Mouse (Mus musculus) left cerebral cortex, postnatal 36 days (tissue): ENCODE measurements around the gene Gpr39. TPM values are rescaled to one million over a fixed set of nuclear protein-coding genes. Genes with fewer than 3 reads are reported as not detected.
"Not testable (repeated sequence)": the region's sequence is repeated elsewhere in the genome, so short reads cannot be mapped to it uniquely, and the experiment has no call there.

Source experiments
- DNase-seq, 2 experiments: peaks; one replicate each; pipeline ENCODE4 v3.0.0; 2021 to 2022; ENCODE audit warnings: low spot score in 2 of 2, mixed read lengths in 1 of 2
- intact Hi-C: fragments of 180-260 bp; cut with DNase I; formaldehyde crosslinking; loops from one replicate; pipeline ENCODE4 v1.15.1; 2025
- total RNA-seq, 2 experiments: library from RNA; stranded (reverse); gene quantifications; 2 replicates each; pipeline ENCODE4 v1.2.3; 2021

The Gpr39 gene
- not detected for total RNA-seq

DNA sequence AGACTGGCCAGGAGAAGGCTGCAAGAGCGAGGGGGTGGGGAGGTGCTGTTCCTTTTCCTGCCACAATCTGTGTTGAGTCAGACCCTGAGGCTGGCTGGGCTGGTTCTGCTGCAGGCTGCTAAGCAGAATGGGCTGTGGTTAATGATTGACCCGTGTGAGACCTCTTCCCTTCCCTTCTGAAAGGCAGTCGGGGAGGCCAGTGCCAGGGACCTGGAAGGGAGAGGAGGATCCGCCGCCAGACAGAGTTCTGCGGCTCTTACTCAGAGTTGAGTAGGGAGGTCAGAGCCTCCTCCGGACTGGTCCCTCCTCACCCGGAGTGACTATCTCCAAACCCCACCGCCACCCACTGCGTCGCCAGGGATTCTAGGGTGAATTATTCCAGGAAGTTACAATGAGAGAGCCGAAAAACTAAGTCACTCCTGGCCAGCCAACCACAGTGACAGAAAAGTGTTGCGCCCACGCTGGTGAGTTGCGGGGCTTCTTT lies at the start of gene Gpr39:
Gene Gpr39 (plus strand): TSS at position 206 of the 484 bp plus-strand sequence.
- intact Hi-C loops = no loop called here

DNA sequence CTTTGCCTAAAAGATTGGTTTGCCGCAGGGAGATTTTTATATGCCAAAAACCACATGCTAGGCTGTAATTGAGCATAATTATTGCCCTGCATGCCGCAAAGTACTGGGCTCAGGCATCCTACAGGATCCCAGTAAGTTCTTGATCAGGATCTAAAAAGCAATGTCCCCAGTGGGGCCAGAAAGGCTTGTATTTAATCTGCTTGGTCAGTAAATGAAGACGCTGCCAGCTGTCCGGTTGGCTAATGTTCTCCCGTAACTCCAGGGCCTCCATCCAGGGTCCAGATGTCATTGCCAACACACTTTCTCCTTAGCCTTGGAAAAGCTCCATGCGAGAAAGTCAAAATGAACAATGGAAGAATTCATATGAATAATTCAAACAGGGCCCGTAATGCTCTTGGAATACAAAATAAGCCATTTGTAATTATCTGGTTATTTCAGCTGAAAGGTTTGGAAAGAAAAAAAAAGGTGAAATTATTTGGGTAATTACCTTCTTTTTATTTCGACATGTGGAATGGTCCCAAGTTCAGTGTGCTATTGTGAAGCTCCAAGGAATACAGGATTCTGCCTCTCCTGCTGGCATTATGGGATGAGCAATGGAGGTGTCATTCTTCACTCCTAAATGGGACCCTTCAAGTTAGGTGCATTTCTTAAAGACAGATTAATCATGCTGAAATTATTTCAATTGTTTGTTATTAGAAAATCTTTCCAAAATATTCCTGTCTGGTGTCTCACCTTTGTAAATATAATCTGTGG lies 37.1 kb upstream of the Gpr39 start:
- intact Hi-C loops = no loop called here
- no peak for DNase-seq

More for the DNA sequence above, at the start of gene Gpr39:
- no peak for DNase-seq

DNA sequence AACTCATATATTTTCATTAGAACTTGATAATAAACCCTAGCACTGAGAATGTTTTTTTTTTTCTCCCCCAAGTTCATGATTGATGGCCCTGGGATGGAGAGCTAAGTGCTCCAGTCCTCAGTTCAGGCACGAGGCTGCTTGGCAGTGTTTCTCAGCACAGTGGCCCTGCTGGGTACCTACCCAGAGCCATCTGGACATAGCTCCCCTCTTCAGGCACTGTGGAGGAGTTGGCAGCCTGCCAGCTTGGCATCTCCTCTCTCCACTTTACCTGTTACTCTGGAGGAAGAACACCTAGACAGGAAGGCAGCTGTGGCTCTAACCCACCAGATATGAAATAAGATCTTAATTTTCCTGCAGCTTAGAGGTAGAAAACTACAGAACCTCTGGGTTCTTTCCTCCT lies 33.2 kb upstream of the Gpr39 start:
- intact Hi-C loops = no loop called here
- DNase-seq = no peak

DNA sequence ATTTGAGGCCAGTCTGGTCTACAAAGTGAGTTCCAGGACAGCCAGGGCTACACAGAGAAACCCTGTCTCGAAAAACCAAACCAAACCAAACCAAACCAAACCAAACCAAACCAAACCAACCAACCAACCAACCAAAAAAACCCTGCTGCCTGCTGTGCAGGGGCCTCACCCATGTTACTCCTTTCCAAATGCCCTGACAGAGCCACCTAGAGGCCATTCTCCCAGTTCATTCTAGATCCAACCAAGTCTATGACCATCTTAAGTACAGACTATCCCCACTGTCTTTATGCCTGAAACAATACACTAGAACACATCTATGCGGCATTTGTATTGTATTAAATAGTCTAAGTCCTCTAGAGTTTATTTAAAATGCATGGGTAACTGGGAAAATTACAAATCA lies 30.0 kb upstream of the Gpr39 start:
- intact Hi-C loops, DNase-seq: not testable (repeated sequence)

GRCm38 (mm10) chr1:125648011-125648410 lies 28.8 kb upstream of the Gpr39 start:
- no peak for DNase-seq

GRCm38 (mm10) chr1:125649056-125649455 lies 27.7 kb upstream of the Gpr39 start:
- intact Hi-C loops = no loop called here

More at GRCm38 (mm10) chr1:125648011-125648410, 28.8 kb upstream of the Gpr39 start:
- intact Hi-C loops = no loop called here

GRCm38 (mm10) chr1:125652836-125653594 lies 23.8 kb upstream of the Gpr39 start:
- intact Hi-C loops = no loop called here
- no peak for DNase-seq

More at GRCm38 (mm10) chr1:125649056-125649455, 27.7 kb upstream of the Gpr39 start:
- no peak for DNase-seq

DNA sequence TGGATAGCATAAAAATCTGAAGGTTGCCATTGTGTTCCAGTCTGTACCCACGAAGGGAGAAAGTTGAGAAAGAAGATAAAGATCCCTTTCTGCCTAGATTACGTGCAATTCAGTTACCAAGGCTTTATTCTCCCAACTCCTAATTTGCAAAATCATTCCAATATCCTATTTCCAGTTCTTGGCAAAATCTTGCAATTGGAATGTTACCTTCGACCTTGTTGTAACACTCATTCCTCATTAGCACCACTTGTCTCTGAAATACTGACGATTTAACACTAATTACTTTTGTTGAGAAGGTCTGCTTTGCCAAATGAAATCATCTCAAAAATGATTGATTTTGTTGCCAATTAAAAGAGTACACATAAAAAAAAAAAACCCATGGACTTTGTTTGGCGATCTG lies 19.4 kb upstream of the Gpr39 start:
- DNase-seq = no peak
- intact Hi-C loops = no loop called here

DNA sequence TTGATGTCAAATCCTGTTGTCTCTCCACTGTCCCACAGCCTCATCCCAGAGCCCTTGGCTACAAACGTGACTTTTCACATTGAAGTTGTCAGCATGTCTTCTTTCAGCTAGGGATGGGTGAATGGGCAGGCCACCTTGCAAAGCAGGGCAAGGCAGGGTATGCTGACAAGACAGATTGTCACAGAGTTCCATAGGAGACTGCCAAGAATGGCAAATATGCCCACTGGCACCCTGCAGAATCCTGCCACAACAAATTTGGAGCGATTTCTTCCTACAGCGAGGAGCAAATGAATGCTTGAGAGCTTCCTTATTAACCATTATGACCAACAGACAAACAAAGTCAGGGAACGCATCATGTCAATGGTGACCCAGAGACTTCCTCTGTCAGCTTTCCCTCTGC lies 16.6 kb upstream of the Gpr39 start:
- intact Hi-C loops = no loop called here
- DNase-seq = no peak

GRCm38 (mm10) chr1:125660901-125661300 lies 15.9 kb upstream of the Gpr39 start:
- intact Hi-C loops = no loop called here
- no peak for DNase-seq

DNA sequence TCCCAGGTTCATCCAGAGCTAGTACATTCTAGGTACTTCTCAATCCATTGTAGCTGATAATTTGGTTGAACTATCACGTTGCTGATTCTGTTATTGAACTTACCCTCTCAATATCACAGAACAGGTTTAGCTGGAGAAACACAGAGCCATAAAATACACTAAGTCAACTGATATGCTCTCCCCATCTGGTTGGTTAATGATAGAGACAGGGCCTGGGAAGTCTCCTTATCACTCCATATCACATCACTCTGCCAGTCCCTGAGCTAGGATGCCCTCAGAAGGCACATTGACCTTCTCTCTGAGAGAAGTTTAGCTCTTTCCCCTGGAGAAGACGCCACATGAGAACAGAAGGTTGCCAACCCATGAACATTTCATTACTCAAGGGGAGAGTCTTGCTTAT lies 14.7 kb upstream of the Gpr39 start:
- intact Hi-C loops = no loop called here
- DNase-seq = no peak

DNA sequence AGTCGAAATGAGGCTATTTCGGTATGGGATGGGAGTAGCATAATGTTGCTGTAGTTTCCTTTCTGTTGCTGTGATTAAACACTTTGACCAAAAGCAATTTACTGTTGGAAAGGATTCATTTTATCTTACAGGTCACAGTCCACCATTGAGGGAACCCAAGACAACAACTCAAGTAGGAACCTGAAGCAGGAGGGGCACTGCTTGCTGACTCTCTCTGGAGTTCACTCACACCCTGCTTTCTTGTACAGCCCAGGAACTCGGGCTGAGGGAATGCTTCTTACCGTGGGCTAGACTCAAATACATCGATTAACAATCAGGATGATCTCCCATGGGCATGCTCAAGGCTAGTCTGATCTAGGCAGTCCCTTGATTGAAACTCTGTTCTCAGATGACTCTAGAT lies 14.1 kb upstream of the Gpr39 start:
- intact Hi-C loops = no loop called here
- no peak for DNase-seq

GRCm38 (mm10) chr1:125663104-125663503 lies 13.7 kb upstream of the Gpr39 start:
- DNase-seq = no peak
- intact Hi-C loops = no loop called here

GRCm38 (mm10) chr1:125665127-125665637 lies 11.6 kb upstream of the Gpr39 start:
- DNase-seq = no peak
- intact Hi-C loops = no loop called here

- intact Hi-C loops = no loop called here
These were observed 7.8 kb upstream of the Gpr39 start for GRCm38 (mm10) chr1:125669035-125669434.

DNA sequence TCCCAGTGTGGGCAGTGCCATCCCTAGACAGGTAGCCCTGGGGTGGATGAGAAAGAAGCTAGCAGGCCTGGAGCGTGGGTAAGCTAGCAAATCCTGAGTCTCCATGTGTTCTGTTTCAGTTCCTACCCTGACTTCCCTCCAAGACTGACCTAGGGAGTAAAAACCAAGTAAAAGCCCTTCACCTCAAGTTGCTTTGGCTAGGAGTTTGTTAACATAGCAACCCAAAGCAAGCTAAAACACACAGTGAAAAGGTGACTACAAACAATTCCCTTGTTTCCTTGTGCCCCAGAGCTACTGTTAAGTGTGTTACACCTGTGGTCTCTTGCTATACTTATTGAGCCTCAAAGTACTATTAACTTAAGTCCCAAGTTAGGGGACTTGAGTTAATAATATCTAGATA lies 1.6 kb upstream of the Gpr39 start:
- DNase-seq = no peak
- intact Hi-C loops = no loop called here

More at GRCm38 (mm10) chr1:125669035-125669434, 7.8 kb upstream of the Gpr39 start:
- no peak for DNase-seq

GRCm38 (mm10) chr1:125677286-125677685 lies 491 bp downstream of the Gpr39 start:
- no peak for DNase-seq
- intact Hi-C loops = no loop called here

DNA sequence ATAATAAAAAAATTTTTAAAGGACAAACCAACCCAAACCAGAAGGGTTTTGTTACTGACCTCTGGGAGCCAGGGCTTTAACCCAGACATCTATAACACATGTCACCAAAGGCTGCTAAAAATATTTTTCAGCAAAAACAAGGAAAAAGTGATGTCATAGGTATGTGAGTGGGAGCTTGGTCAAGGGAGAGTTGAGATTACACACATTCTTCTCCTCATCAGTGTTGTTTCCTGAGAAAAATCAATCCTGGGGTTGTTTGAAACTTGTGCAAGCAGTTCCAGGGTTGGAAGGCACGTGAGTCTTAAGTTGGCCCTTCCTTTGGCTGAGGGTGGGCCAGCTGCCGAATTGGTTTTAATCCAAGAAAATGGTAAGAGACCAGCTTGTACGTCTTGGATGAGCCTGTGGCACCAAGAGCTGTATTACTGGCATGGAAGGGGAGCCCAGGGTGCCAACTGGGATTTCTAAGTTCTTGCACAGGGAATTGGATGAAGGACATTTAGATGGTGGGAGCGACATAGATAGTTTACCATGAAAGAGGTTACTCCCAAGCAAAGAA lies 2.8 kb downstream of the Gpr39 start:
- intact Hi-C loops = no loop called here
- DNase-seq = no peak

DNA sequence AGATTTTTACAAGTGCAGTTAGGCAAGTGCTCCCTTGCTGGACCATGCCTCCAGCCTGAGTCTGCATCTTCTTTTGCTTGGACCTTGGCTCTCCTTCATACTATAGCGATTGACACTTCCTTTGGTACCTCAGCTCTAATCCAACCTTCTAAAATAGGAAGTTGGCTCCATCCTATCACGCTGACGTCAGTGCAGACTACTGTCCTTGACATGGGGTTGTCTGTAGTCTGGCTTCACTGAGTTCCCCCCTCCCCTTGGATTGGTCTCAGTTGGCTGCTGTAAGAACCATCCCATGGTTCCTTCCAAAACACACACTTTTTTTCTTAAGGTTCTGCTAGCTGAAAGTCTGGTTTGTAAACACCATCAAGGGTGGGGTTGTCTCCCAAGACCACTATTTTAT lies 7.6 kb downstream of the Gpr39 start:
- DNase-seq = no peak
- intact Hi-C loops = no loop called here

- intact Hi-C loops = no loop called here
- no peak for DNase-seq
These were observed 8.5 kb downstream of the Gpr39 start for GRCm38 (mm10) chr1:125685304-125685703.
